Mouse (Mus musculus) 3T3-L1 (cell line): ENCODE measurements around the gene C530025M09Rik.

ENCODE experiments used
- DNase-seq: peaks from one replicate; pipeline ENCODE4 v3.0.0-alpha.2; 2015; ENCODE audit warnings: low read depth, low spot score

The C530025M09Rik gene

DNA sequence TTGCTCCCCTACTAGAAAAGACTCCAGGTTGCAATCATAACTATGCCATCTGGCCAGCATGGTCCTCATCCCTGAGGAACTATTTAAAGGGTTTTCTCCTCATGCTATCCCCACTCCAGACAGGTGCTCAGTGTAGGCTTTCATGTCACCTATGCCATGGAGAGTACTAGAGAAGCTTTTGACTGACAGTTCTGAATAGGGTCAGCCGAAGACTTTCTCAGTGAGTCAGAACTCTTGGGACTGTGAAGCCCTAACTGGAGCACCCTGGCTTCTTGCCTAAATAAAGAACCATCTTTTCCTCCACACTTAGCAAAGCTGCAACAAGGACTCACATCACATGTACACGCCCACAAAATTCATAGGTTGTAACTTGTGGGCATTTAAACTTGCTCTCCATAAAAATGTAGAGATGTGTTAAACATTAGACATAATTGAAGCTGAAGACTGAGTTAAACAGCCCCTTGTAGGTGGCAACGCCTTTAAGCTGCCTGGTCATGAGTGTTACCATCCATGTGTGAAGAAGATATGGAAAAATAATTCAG lies 26.3 kb downstream of the C530025M09Rik start:
- DNase-seq: no peak

DNA sequence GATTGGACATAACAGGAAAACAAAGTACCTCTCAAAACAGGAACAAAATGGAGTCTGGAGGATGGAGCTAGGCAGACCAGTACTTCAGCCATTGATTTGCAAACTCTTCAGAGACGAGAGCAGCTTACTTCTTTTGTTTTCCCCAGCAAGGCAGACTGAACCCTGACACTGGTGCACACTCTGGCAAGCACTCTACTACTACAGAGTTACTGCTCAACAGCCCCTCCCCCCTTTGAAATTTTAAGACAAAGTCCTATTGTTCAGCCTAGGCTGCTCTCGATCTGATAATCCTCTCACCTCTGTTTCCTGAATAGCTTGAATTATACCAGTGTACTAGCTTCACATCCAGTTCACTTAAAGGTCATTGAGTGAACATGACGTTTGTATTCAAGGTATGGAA lies 32.4 kb downstream of the C530025M09Rik start:
- DNase-seq: no peak
